Mouse (Mus musculus) testis, postnatal 14 days (tissue): ENCODE data around the gene Stc2.
A peak's percentile ranks its signal among the peaks of the same experiment; 100 is the strongest.

Experiments used
- DNase-seq: peaks from one replicate; pipeline ENCODE4 v3.0.0; 2021; ENCODE audit warnings: low spot score

The Stc2 gene

DNA sequence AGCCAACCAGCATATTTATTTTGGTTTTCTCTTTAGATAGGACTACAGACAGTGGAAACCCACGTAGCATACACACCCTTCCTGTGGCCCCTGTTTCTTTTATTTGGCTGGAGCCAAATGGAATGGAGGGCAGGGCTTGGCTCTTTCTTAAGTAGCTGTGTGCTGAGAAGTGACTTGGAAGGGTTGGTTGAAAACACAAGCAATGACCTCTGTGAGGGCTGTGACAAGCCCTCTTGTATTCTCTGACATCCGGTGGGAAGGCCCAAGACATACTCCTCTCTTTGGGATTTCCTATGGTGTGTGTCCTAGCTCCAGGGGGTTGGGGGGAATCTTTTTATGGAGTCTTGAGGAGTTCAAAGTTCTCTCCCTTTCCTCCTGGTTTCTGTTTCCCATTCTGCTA lies 3.5 kb downstream of the Stc2 start:
- DNase-seq = no peak

DNA sequence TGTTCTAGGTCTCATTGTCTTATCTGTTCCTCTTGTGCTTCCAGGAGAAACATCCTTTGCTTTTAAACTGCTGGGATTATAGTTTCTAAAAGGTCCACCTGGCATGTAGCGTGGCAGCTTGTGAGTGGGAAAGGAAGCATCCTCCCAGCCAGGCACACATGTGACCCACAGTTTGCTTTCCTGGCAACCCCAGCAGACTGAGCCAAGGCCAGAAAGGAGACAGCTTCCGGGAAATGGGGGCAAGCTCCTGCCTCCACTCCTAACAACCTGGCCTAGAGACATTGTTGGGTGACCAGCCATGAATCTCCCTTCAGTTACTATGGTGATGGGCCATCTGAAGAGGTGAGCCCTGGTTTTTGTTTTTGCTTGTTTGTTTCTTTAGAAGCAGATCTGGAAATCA lies 3.9 kb downstream of the Stc2 start:
- DNase-seq = no peak

DNA sequence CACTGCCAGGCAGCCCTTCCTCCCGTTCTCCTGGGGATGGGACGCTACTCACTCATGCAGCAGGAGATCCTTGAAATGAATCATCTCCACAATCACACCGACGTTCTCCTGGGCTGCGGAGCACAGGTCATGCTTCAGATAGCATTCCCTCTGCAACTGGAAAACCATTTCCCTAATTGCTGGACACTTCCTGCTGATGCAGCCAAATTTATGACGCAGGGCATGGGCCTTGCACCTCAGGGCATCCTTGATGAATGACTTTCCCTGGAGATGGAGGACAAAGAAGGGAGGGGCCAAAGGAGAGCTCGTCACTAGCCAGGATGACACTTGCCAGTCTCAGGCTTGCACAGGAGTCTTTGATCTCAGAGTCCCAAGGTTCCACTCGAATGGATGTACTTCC lies 4.6 kb downstream of the Stc2 start:
- DNase-seq = no peak

DNA sequence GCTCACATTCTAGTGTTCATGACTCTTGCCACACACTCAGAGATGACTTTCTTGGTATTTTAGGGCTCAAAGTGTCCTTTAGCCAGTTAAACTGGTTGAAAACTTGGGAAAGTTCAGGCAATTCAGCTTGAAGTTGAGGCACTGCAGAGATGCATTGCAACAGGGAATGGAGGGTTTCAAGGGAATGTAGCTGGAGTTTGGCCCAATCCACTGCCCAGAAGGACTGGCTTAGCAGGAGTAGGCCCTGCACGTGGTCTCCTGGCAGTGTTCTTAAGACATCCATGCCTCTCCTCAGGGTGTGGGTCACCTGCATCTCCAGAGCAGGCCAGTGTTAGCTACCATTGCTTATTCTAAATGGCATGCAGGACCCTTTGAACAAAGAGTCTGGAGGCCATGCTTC lies 7.0 kb downstream of the Stc2 start:
- no peak for DNase-seq

DNA sequence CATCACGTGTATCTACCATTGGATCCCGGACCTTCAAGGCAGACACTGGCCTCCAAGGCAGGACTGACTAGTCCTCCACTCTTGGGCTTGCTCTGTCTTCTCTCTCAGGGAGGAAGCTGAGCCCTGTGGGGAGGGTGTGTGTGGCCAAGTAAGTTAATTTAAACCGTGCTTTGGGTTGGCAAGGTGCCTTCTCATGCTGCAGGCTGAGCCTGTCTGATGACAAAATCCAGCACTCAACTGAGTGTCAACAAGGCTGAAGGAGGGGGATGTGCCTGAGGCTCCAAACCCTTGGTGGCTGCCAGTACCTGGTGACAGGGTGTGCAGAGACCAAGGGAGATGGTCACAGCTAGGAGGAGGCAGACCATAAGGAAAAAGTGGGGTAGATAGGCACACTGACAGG lies 7.5 kb downstream of the Stc2 start:
- DNase-seq = no peak

DNA sequence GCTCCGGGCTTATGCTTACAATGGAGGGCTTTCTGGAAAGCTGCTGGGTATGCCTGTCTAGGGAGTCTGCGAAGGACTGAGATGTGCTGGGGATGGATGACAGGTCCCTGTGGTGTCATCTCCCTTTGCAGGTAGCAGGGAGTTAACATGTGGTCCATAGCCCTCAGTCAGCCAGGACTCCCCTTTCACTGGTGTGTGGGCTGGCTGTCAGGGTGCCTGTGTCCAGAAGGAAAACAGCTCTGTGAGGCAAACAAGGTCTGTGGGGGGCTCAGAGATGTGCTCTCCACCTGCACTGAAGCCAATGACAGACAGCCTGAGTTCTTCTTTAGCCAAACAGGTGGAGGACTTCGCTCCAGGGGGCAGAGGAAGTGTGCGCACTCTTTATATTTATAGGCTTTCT lies 8.8 kb downstream of the Stc2 start:
- DNase-seq = peak; percentile 2

DNA sequence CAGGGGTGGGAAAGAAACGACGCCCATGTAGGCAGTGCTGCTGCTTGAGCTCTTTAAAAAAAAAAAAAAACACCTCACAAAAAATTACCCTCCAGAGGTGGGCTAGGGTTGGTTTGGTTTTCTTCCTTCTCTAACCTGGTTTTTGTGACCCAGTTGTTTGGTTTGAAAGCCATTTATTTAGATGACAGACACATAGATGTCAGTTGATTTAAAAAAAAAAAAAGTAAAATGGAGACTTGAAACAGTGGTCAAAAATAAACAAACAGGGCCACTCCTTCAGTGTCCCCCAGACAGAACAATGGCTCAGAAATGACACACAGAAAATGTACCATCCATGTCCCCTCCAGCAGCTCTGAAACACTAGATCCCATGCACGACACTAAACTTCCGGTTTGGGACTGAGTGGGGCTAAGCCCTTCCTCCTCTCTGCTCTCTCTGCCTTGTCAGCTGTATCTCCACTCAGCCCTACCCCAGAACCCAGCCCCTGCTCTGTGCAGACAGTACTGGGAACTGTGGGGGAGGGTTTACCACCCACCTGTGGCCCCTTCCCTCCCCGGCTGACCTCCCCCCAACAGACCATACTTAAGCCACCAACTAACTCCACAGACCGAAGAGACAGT lies 10.5 kb downstream of the Stc2 start:
- DNase-seq = no peak

DNA sequence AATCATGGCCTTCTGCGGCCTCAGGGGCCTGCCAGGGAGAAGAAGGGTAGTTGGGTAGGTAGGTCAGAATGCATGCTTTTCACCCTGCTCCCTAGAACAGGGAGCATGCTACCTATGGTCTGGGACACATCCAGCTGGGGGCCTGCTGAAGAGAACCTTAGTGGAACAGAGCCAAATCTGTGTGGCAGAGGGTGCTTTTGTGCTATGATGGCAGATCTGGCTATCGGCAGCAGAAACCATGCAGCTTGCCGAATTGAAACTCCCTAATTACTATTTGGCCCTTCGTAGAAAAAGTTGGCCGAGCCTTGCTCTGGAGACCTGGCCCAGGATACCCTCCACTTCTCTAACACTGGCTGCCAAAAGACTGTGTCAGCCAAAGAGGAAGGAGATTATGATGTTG lies 11.4 kb downstream of the Stc2 start:
- DNase-seq = no peak

DNA sequence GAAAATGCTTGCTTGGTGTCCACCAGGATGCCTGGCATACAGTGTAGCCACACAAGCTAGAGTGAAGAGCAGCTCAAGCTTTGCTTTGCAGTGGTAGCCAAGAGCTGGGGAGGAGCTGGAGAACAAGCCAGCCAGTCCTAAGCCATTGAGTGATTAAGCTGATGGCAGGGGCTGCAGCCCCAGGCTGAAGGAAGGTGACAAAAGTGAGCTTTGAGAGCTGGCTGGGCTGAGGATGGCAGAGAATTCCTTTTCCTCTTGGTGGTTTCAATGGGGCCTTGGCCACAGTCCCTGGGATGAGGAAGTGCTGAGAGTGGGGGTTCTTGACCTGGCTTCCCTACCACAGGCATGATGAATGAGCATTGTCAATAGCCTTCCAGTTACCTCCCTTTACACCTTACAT lies 13.0 kb downstream of the Stc2 start:
- no peak for DNase-seq

DNA sequence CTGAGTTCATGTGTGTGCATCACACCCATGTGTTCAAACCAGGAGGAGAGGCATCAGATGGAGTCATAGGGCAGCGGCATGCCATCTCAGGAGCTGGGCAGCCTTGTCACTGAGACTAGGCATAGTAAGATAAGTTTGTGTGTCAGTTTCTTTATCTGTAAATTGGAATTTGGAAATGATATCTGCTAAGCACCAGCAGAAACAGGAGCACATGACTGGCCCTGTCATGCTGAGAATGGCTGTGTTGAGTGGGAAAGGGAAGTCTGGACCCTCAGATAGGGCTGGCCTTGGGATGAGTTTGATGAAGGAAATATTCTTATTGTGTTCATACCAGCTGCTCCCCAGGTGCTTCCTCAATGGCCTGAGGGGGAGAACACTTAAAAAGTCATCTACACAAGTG lies 14.1 kb downstream of the Stc2 start:
- no peak for DNase-seq

DNA sequence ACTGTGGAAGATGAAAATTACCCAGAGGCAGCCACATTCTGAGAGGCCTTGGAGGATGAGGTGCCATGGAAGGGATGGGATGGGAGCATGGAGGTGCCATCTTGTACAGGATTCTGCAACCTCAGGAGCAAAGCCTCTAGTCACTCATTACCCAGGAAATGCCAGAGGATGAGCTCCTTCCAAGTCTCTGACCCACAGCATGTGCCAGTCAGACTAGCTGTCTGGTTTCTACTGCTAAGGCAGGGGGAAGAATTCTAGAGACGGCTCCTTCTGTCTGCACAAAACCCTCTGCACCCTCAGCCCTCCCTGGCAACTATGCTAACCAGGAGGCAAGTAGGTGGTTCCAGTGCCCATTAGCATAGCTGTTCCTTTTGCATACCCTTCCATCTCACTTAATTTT lies 15.4 kb downstream of the Stc2 start:
- no peak for DNase-seq
